Mouse (Mus musculus): ENCODE measurements around the gene Aldh4a1. TPM values are rescaled to one million over a fixed set of nuclear protein-coding genes. Genes with fewer than 3 reads are reported as not detected.

The Aldh4a1 gene
- total RNA-seq, 1 experiment: 63.5 TPM

- in situ Hi-C loops (cut with MboI; ENCODE audit: low sequenced_read_pairs in 2 of 2, unreplicated experiment in 2 of 2): no loop called here
- no peak overlapping the region for H3K9ac ChIP-seq (ENCODE audit: insufficient read depth, low read depth, low read length, poor library complexity, severe bottlenecking)
- TF ChIP-seq ZC3H11A (IDR thresholded peaks at IDR 0.05; ENCODE audit: borderline replicate concordance, low read depth, low read length) (no peak), HCFC1 (IDR thresholded peaks at IDR 0.05; ENCODE audit: borderline replicate concordance, insufficient read depth, low read length) (no peak), ZNF384 (IDR thresholded peaks at IDR 0.05; ENCODE audit: low read depth, low read length) (no peak), CHD2 (IDR thresholded peaks at IDR 0.05; ENCODE audit: low read depth, low read length) (no peak), MAFK (IDR thresholded peaks at IDR 0.05; ENCODE audit: insufficient read depth, low read depth, low read length) (no peak)
- no peak overlapping the region for H3K27ac ChIP-seq (ENCODE audit: insufficient read depth, low read depth, low read length, poor library complexity, severe bottlenecking)
- H3K36me3 ChIP-seq (ENCODE audit: control insufficient read depth, insufficient read depth, low read length, poor library complexity, severe bottlenecking): no peaks in the 10 kb centered on the region; the same call in 1 of the 2 replicates
- DNase-seq (ENCODE audit: low read depth, low spot score): no peak
- H3K4me1 ChIP-seq (ENCODE audit: control insufficient read depth in 2 of 2, insufficient read depth in 2 of 2, low read length in 2 of 2, poor library complexity in 1 of 2): peaks cover 0 to 32% of the 10 kb centered on the region in 2 experiments; a peak in 2 of 4 replicates
- no peaks in the 10 kb centered on the region for H3K9me3 ChIP-seq (ENCODE audit: control insufficient read depth, insufficient read depth, low read depth, low read length)
- no peak overlapping the region for H3K4me3 ChIP-seq (ENCODE audit: insufficient read depth in 1 of 2, low read depth in 1 of 2, low read length in 2 of 2, poor library complexity in 1 of 2, severe bottlenecking in 1 of 2)
These were observed 40.3 kb upstream of the Aldh4a1 start for GRCm38 (mm10) chr4:139582346-139582745.

- Histone ChIP-seq H3K36me3 (ENCODE audit: control insufficient read depth, insufficient read depth, low read length, poor library complexity, severe bottlenecking) (no peaks in the 10 kb centered on the region; the same call in 1 of the 2 replicates), H3K9ac (ENCODE audit: insufficient read depth, low read depth, low read length, poor library complexity, severe bottlenecking) (no peak overlapping the region), H3K9me3 (ENCODE audit: control insufficient read depth, insufficient read depth, low read depth, low read length) (no peaks in the 10 kb centered on the region), H3K4me3 (ENCODE audit: insufficient read depth in 1 of 2, low read depth in 1 of 2, low read length in 2 of 2, poor library complexity in 1 of 2, severe bottlenecking in 1 of 2) (no peak overlapping the region), H3K4me1 (ENCODE audit: control insufficient read depth in 2 of 2, insufficient read depth in 2 of 2, low read length in 2 of 2, poor library complexity in 1 of 2) (peaks cover 0 to 35% of the 10 kb centered on the region in 2 experiments; a peak in 2 of 4 replicates), H3K27ac (ENCODE audit: insufficient read depth, low read depth, low read length, poor library complexity, severe bottlenecking) (no peak overlapping the region)
- DNase-seq (ENCODE audit: low read depth, low spot score): no peak
- in situ Hi-C loops (cut with MboI; ENCODE audit: low sequenced_read_pairs in 2 of 2, unreplicated experiment in 2 of 2): no loop called here
- TF ChIP-seq CHD2 (IDR thresholded peaks at IDR 0.05; ENCODE audit: low read depth, low read length) (no peak), HCFC1 (IDR thresholded peaks at IDR 0.05; ENCODE audit: borderline replicate concordance, insufficient read depth, low read length) (no peak), ZNF384 (IDR thresholded peaks at IDR 0.05; ENCODE audit: low read depth, low read length) (no peak), ZC3H11A (IDR thresholded peaks at IDR 0.05; ENCODE audit: borderline replicate concordance, low read depth, low read length) (no peak), MAFK (IDR thresholded peaks at IDR 0.05; ENCODE audit: insufficient read depth, low read depth, low read length) (no peak)
These were observed 39.8 kb upstream of the Aldh4a1 start for GRCm38 (mm10) chr4:139582903-139583302.

- H3K9me3 ChIP-seq (ENCODE audit: control insufficient read depth, insufficient read depth, low read depth, low read length): no peaks in the 10 kb centered on the region
- H3K9ac ChIP-seq (ENCODE audit: insufficient read depth, low read depth, low read length, poor library complexity, severe bottlenecking): no peak overlapping the region
- H3K27ac ChIP-seq (ENCODE audit: insufficient read depth, low read depth, low read length, poor library complexity, severe bottlenecking): no peak overlapping the region
- H3K4me1 ChIP-seq (ENCODE audit: control insufficient read depth in 2 of 2, insufficient read depth in 2 of 2, low read length in 2 of 2, poor library complexity in 1 of 2): peaks cover 0 to 36% of the 10 kb centered on the region in 2 experiments; a peak in 2 of 4 replicates
- in situ Hi-C loops (cut with MboI; ENCODE audit: low sequenced_read_pairs in 2 of 2, unreplicated experiment in 2 of 2): no loop called here
- H3K4me3 ChIP-seq (ENCODE audit: insufficient read depth in 1 of 2, low read depth in 1 of 2, low read length in 2 of 2, poor library complexity in 1 of 2, severe bottlenecking in 1 of 2): no peak overlapping the region
- H3K36me3 ChIP-seq (ENCODE audit: control insufficient read depth, insufficient read depth, low read length, poor library complexity, severe bottlenecking): no peaks in the 10 kb centered on the region; the same call in 1 of the 2 replicates
- no peak for DNase-seq (ENCODE audit: low read depth, low spot score)
- TF ChIP-seq MAFK (IDR thresholded peaks at IDR 0.05; ENCODE audit: insufficient read depth, low read depth, low read length) (no peak), HCFC1 (IDR thresholded peaks at IDR 0.05; ENCODE audit: borderline replicate concordance, insufficient read depth, low read length) (no peak), ZNF384 (IDR thresholded peaks at IDR 0.05; ENCODE audit: low read depth, low read length) (no peak), ZC3H11A (IDR thresholded peaks at IDR 0.05; ENCODE audit: borderline replicate concordance, low read depth, low read length) (no peak), CHD2 (IDR thresholded peaks at IDR 0.05; ENCODE audit: low read depth, low read length) (no peak)
These were observed 38.9 kb upstream of the Aldh4a1 start for GRCm38 (mm10) chr4:139583629-139584245.

- TF ChIP-seq ZNF384 (IDR thresholded peaks at IDR 0.05; ENCODE audit: low read depth, low read length) (no peak), HCFC1 (IDR thresholded peaks at IDR 0.05; ENCODE audit: borderline replicate concordance, insufficient read depth, low read length) (no peak), ZC3H11A (IDR thresholded peaks at IDR 0.05; ENCODE audit: borderline replicate concordance, low read depth, low read length) (no peak), CHD2 (IDR thresholded peaks at IDR 0.05; ENCODE audit: low read depth, low read length) (no peak), MAFK (IDR thresholded peaks at IDR 0.05; ENCODE audit: insufficient read depth, low read depth, low read length) (no peak)
- Histone ChIP-seq H3K27ac (ENCODE audit: insufficient read depth, low read depth, low read length, poor library complexity, severe bottlenecking) (no peak overlapping the region), H3K9me3 (ENCODE audit: control insufficient read depth, insufficient read depth, low read depth, low read length) (no peaks in the 10 kb centered on the region), H3K36me3 (ENCODE audit: control insufficient read depth, insufficient read depth, low read length, poor library complexity, severe bottlenecking) (no peaks in the 10 kb centered on the region; the same call in 1 of the 2 replicates), H3K4me1 (ENCODE audit: control insufficient read depth in 2 of 2, insufficient read depth in 2 of 2, low read length in 2 of 2, poor library complexity in 1 of 2) (peaks cover 0 to 39% of the 10 kb centered on the region in 2 experiments; a peak in 2 of 4 replicates), H3K9ac (ENCODE audit: insufficient read depth, low read depth, low read length, poor library complexity, severe bottlenecking) (no peak overlapping the region), H3K4me3 (ENCODE audit: insufficient read depth in 1 of 2, low read depth in 1 of 2, low read length in 2 of 2, poor library complexity in 1 of 2, severe bottlenecking in 1 of 2) (no peak overlapping the region)
- in situ Hi-C loops (cut with MboI; ENCODE audit: low sequenced_read_pairs in 2 of 2, unreplicated experiment in 2 of 2): no loop called here
- DNase-seq (ENCODE audit: low read depth, low spot score): no peak
These were observed 38.0 kb upstream of the Aldh4a1 start for GRCm38 (mm10) chr4:139584704-139585103.
